Mouse (Mus musculus) small intestine, adult 2 months (tissue): ENCODE results near the gene Gm20388. TPM values are rescaled to one million over a fixed set of nuclear protein-coding genes. Genes with fewer than 3 reads are reported as not detected.

Source experiments
- H3K27ac ChIP-seq: fragments of 200-500 bp; 2 replicates; pipeline ENCODE4 v1.5.1; 2012; ENCODE audit warnings: low read depth, low read length, control low read depth, inconsistent platforms; ENCODE audit not compliant: insufficient read depth
- H3K27me3 ChIP-seq: fragments of 200-500 bp; 2 replicates; pipeline ENCODE4 v1.6.1; 2012; ENCODE audit warnings: mild to moderate bottlenecking, moderate library complexity, low read length, inconsistent platforms; ENCODE audit not compliant: control insufficient read depth, insufficient read depth
- H3K36me3 ChIP-seq: fragments of 200-500 bp; 2 replicates; pipeline ENCODE4 v1.6.1; 2012; ENCODE audit warnings: mild to moderate bottlenecking, low read length, control low read depth, inconsistent platforms; ENCODE audit not compliant: control insufficient read depth, insufficient read depth
- H3K4me1 ChIP-seq: fragments of 200-500 bp; 2 replicates; pipeline ENCODE4 v1.6.1; 2012; ENCODE audit warnings: low read length, inconsistent platforms, mixed read lengths; ENCODE audit not compliant: control insufficient read depth, insufficient read depth, insufficient read length
- H3K4me3 ChIP-seq: fragments of 200-500 bp; 2 replicates; pipeline ENCODE4 v1.5.1; 2012; ENCODE audit warnings: low read depth, mild to moderate bottlenecking, control low read depth, inconsistent platforms, low read length, moderate library complexity
- CTCF ChIP-seq: fragments of 200-500 bp; IDR thresholded peaks from 2 replicates; pipeline ENCODE4 v1.5.1; 2012; ENCODE audit warnings: low read depth, mild to moderate bottlenecking, control low read depth, inconsistent platforms, low read length, moderate library complexity, mixed read lengths; ENCODE audit not compliant: insufficient replicate concordance, insufficient read length; ENCODE audit errors: extremely low read depth
- POLR2A ChIP-seq: fragments of 200-500 bp; IDR thresholded peaks from 2 replicates; pipeline ENCODE4 v1.6.1; 2012; ENCODE audit warnings: low read depth, mild to moderate bottlenecking, control low read depth, inconsistent platforms, low read length, moderate library complexity
- WGBS: fragments of 180-500 bp; shearing (Covaris S2); methylation state at CpG from one replicate; pipeline ENCODE4 v1.1.7; 2018; 5-methylcytosine and 5-hydroxymethylcytosine counted together
- polyA plus RNA-seq: library from polyadenylated mRNA; depleted of rRNA; stranded (reverse); fragments of >200 nt; gene quantifications from 2 replicates; pipeline ENCODE4 v1.2.3, GENCODE M21; 2012

The Gm20388 gene
- polyA plus RNA-seq, 1 experiment, result 37.3 TPM

DNA sequence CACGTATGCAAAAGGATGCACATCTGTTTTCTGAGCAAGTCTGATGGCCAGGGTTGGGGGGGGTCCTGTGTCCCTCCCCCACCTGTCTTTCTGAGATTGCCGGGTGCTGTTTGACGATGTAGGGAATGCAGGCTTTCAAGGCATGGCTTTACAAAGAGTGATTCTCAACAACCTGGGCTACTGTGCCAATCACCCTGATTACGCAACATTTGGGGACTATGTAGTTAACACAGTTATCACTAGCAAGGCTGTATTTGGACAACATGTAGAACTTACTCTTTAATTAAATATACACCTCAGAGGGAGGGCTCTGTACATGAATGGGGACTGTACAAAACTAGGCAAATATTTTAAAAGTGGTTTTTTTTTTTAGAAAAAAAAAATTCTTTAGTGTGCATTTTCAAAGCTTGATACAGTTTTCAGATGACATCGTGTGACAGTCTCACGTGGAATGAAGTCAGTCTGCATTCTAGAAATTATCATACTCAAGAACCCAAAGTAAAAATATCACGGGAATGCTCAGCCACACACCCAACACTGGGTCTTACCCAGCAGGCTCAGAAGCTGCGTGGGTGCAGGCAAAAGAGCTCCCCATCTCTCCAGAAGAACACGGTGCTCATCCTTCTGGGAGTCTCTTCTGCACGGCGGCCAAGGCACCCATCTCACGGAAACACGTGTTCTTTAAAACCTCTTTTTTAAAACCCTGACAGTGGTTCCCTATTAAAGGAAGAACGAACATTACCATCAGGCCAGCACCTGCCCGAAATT is 3930.1 kb downstream of the Gm20388 start:
- H3K4me1 ChIP-seq, result peaks cover under 1% of the 10 kb centered on the region; the same call in 1 of the 2 replicates
- no peak overlapping the region for H3K4me3 ChIP-seq
- TF ChIP-seq POLR2A (no peak), CTCF (no peak)
- 84% methylated on average over 15 of the region's 15 CpGs for WGBS
- H3K27me3 ChIP-seq, result no peaks in the 10 kb centered on the region
- H3K36me3 ChIP-seq, result peaks cover 9% of the 10 kb centered on the region
- H3K27ac ChIP-seq, result no peak overlapping the region

DNA sequence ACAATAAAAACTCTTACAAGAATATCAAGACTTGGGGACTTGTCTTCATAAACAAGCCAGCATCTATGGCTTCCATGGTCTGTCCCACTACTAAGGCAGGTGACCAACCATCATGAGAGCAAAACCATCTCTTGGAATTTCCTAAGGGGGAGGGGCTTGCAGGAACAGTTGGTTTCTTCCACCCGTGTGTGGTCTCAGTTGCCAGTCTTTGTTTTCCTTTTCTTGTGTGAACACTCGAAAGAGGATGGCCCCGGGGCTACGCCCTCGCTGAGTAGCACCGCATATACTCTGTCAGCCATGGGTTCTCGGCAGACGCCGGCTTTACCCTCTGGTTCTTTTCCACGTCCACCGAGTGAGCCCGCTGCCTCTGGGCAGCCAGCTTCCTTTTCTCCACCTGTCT is 3931.4 kb downstream of the Gm20388 start:
- Histone ChIP-seq H3K4me1 (peaks cover 8% of the 10 kb centered on the region; the same call in 1 of the 2 replicates), H3K4me3 (no peak overlapping the region), H3K27ac (no peak overlapping the region), H3K36me3 (0 out of 2 replicates have a peak, but pooled peaks cover 5% of the 10 kb centered on the region), H3K27me3 (no peaks in the 10 kb centered on the region)
- TF ChIP-seq CTCF (no peak), POLR2A (no peak)
- 91% methylated on average over 12 of the region's 12 CpGs for WGBS

DNA sequence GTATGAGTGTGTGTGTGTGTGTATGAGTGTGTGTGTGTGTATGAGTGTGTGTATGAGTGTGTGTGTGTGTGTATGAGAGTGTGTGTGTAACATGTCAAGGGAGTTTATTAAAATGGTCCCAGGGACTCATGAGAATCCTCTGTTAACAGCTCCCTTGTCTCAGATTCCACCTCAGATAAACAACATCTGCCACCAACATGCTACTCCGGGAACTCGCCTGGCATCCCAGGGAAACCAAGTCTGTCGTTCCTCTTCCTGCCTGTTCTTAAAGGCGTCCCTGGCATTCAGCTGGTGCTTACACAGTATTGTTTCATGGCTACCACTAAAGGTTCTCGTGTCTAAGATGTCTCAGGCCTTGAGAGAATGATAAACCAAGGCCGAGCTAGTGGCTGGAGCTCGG is 3933.7 kb downstream of the Gm20388 start:
- TF ChIP-seq CTCF (no peak), POLR2A (no peak)
- WGBS, result 85% methylated on average over 7 of the region's 7 CpGs
- Histone ChIP-seq H3K36me3 (no peaks in the 10 kb centered on the region), H3K27ac (no peak overlapping the region), H3K4me1 (peaks cover 11% of the 10 kb centered on the region; the same call in 1 of the 2 replicates), H3K27me3 (no peaks in the 10 kb centered on the region), H3K4me3 (no peak overlapping the region)

DNA sequence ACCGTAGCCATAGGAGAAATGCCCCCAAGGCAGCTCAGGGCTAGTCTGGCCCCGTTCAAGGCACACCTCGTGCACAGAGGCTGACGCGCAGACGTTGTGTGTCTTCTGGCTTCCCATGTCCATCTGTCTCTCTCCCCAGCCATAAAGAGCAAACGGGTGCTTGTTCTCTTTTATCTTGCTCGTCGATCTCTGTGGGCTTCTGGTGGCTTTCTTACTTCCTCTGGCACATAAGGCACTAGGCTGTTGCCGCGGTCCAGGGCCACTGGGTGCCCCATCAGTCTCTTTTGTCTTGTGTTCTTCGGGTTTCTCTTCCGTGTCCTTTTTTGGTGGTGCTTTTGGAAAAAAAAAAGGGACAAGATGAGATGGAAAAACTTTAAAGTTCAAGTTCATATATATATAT is 3934.5 kb downstream of the Gm20388 start:
- 75% methylated on average over 13 of the region's 13 CpGs for WGBS

DNA sequence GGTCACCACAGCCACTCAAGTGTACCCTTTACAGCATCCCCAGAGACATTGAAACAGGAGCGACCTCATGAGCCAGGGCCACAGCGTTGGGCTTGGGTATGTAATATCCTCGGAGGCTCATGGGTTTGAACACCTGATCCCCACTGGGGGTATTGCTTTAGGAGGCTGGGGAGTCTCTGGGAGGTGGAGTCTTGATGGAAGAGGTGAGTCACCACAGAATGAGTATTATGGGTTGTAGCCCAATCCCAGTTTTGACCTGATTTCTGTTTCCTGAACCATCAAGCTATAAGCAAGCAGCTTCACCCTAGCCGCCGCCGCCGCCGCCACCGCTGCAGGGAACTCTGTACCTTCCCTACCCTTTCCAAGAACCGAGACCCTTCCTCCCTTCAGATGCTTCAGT is 3935.3 kb downstream of the Gm20388 start:
- H3K36me3 ChIP-seq, result no peaks in the 10 kb centered on the region
- no peak for TF ChIP-seq POLR2A
- no peak for TF ChIP-seq CTCF
- peaks cover 11% of the 10 kb centered on the region; the same call in 1 of the 2 replicates for H3K4me1 ChIP-seq
- H3K27ac ChIP-seq, result no peak overlapping the region
- no peak overlapping the region for H3K4me3 ChIP-seq
- 90% methylated on average over 10 of the region's 10 CpGs for WGBS
- no peaks in the 10 kb centered on the region for H3K27me3 ChIP-seq

More for the DNA sequence above, 3934.5 kb downstream of the Gm20388 start:
- Histone ChIP-seq H3K4me3 (no peak overlapping the region), H3K27ac (no peak overlapping the region), H3K27me3 (no peaks in the 10 kb centered on the region), H3K4me1 (peaks cover 11% of the 10 kb centered on the region; the same call in 1 of the 2 replicates), H3K36me3 (no peaks in the 10 kb centered on the region)
- TF ChIP-seq POLR2A (no peak), CTCF (no peak)

DNA sequence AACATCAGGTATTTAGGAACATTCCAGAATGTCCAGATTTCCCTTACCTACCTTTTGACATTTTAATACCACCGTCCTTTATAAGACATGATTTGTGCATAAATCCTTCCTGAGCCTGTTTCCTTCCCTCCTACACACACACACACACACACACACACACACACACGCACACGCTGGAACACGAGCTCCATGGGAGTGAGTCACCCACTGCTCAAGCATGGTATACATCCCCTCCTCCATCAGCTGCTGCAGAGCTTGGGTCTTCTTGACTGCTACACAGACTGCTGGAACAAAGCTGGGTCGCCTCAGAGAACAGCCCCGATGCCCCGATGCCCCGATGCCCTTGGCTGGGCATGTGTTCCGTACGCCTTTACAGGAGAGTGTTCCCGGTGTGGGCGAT is 3935.9 kb downstream of the Gm20388 start:
- Histone ChIP-seq H3K36me3 (no peaks in the 10 kb centered on the region), H3K27me3 (no peaks in the 10 kb centered on the region), H3K4me1 (peaks cover 11% of the 10 kb centered on the region; the same call in 1 of the 2 replicates), H3K27ac (no peak overlapping the region), H3K4me3 (no peak overlapping the region)
- 85% methylated on average over 12 of the region's 12 CpGs for WGBS
- no peak for TF ChIP-seq POLR2A
- no peak for TF ChIP-seq CTCF

DNA sequence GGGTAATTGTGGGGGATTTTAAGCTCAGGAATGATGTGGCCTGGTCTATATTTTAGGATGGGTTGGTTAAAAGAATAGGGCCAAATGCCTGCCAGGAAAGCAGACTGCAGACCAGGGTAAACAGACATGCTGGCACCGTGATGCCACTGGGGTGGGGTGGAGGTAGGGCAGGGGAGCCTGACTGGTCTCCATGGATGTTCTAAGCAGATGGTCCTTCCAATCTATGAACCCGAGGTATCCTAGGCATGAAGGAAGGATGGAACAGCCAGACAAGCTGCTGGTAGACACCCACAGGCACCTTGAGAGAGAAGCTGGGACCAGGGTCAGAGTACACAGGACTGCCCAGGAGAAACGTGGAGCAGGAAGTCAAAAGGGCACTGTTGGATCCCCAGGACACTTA is 3936.9 kb downstream of the Gm20388 start:
- no peak overlapping the region for H3K27ac ChIP-seq
- TF ChIP-seq CTCF, result no peak
- TF ChIP-seq POLR2A, result no peak
- H3K27me3 ChIP-seq, result no peaks in the 10 kb centered on the region
- 38% methylated on average over 3 of the region's 3 CpGs for WGBS
- no peaks in the 10 kb centered on the region for H3K36me3 ChIP-seq
- H3K4me3 ChIP-seq, result no peak overlapping the region
- peaks cover 11% of the 10 kb centered on the region; the same call in 1 of the 2 replicates for H3K4me1 ChIP-seq
